Mouse (Mus musculus) limb, embryonic 14.5 days (tissue): ENCODE results near the gene Calml3. TPM values are rescaled to one million over a fixed set of nuclear protein-coding genes. Genes with fewer than 3 reads are reported as not detected.

ENCODE experiments used
- ATAC-seq: fragments of 200-750 bp; cut with Nextera tagmentation; 2 replicates; pipeline ENCODE4 v1.8.0; 2017; ENCODE audit warnings: low read depth, moderate number of reproducible peaks, moderate TSS enrichment; ENCODE audit not compliant: low FRiP score
- DNase-seq: peaks from one replicate; pipeline ENCODE4 v3.0.0-alpha.2; 2015; ENCODE audit warnings: low spot score
- H3K27ac ChIP-seq: fragments of 300-500 bp; sonication (generic); replicated peaks from 2 replicates; pipeline ENCODE4 v1.5.1; 2014; ENCODE audit warnings: low read depth, mild to moderate bottlenecking, low read length, moderate library complexity, mixed read lengths
- H3K27me3 ChIP-seq: fragments of 300-500 bp; sonication (generic); 2 replicates; pipeline ENCODE4 v1.6.1; 2014; ENCODE audit warnings: low read length, mixed read lengths; ENCODE audit not compliant: control insufficient read depth, insufficient read depth
- H3K36me3 ChIP-seq: fragments of 300-500 bp; sonication (generic); 2 replicates; pipeline ENCODE4 v1.6.1; 2014; ENCODE audit warnings: mild to moderate bottlenecking, low read length, moderate library complexity, mixed read lengths; ENCODE audit not compliant: control insufficient read depth, insufficient read depth
- H3K4me1 ChIP-seq: fragments of 300-500 bp; sonication (generic); 2 replicates; pipeline ENCODE4 v1.6.1; 2014; ENCODE audit warnings: antibody characterized with exemption, low read length, mixed read lengths; ENCODE audit not compliant: control insufficient read depth, insufficient read depth
- H3K4me2 ChIP-seq: fragments of 300-500 bp; sonication (generic); replicated peaks from 2 replicates; pipeline ENCODE4 v1.6.1; 2014; ENCODE audit warnings: low read depth, mild to moderate bottlenecking, low read length, moderate library complexity; ENCODE audit not compliant: severe bottlenecking
- H3K4me3 ChIP-seq: fragments of 300-500 bp; sonication (generic); replicated peaks from 2 replicates; pipeline ENCODE4 v1.5.1; 2014; ENCODE audit warnings: low read length
- H3K9ac ChIP-seq: fragments of 300-500 bp; sonication (generic); 2 replicates; pipeline ENCODE4 v1.6.1; 2014; ENCODE audit warnings: mild to moderate bottlenecking, low read depth, low read length, moderate library complexity; ENCODE audit not compliant: severe bottlenecking
- H3K9me3 ChIP-seq: fragments of 300-500 bp; sonication (generic); 2 replicates; pipeline ENCODE4 v1.6.1; 2016; ENCODE audit warnings: low read length; ENCODE audit not compliant: control insufficient read depth
- POLR2A ChIP-seq: fragments of 200-500 bp; IDR thresholded peaks from 2 replicates; pipeline ENCODE4 v1.8.0; 2012; ENCODE audit warnings: inconsistent platforms, mild to moderate bottlenecking, moderate library complexity, borderline replicate concordance; ENCODE audit not compliant: insufficient read depth, insufficient read length; ENCODE audit errors: extremely low read depth
- WGBS: fragments of 180-500 bp; shearing (Covaris S2); extraction: QIAGEN DNeasy Blood & Tissue Kit; methylation state at CpG from one replicate; pipeline ENCODE4 v1.1.7; 2014; 5-methylcytosine and 5-hydroxymethylcytosine counted together
- polyA plus RNA-seq, 2 experiments: library from polyadenylated mRNA; depleted of rRNA in 1 of 2; stranded (reverse) in 1 of 2; unstranded in 1 of 2; fragments of >200 nt; fragmentation: Nextera tagmentation in 1 of 2; extraction: Ambion mirVana in 1 of 2; gene quantifications; 2 replicates each; pipeline versions ENCODE4 v1.2.1 to v1.2.3; 2012 to 2014

Gene Calml3
- polyA plus RNA-seq, 2 experiments: 7.4 to 12.7 TPM

DNA sequence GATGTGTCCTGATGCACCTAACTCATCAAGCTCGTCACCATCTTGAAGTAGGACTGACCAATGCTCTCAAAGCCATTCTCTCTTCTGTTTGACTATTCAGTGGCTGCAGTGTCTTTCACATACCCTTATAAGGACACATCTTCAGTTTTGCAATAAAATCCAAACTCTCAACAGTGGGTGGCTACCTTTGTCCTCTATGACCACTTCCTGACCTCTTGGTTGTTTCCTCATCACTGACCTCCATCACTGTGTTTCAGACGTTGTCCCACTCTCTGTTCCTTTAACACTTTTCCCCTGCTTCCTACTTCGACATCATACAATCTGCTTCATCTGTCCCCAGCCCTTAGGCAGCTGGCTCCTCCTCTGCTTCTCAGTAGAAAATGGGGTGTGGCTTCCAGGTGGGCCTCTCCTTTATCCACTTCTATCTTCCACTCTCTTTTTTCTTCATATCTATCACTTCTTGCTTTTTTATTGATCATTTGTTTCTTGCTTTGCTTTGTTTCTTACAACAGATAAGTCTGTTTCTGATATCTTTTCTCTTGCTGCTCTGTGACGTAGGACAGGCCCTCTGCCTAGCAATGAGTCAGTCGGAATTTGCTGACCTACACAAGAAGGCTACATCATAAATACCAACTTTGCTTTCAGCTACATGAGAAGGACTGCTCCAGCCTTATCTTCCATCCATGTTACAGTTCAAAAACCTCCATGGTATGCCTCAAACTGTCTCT lies 14.1 kb upstream of the Calml3 start:
- no peak for DNase-seq
- H3K27me3 ChIP-seq: no peaks in the 10 kb centered on the region
- no peak overlapping the region for H3K9ac ChIP-seq
- no peaks in the 10 kb centered on the region for H3K36me3 ChIP-seq
- no peak for TF ChIP-seq POLR2A
- H3K9me3 ChIP-seq: no peaks in the 10 kb centered on the region
- 73% methylated on average over 5 of the region's 5 CpGs for WGBS
- H3K4me3 ChIP-seq: no peak overlapping the region
- no peak overlapping the region for H3K27ac ChIP-seq
- H3K4me2 ChIP-seq: no peak overlapping the region
- no peak for ATAC-seq
- no peaks in the 10 kb centered on the region for H3K4me1 ChIP-seq

DNA sequence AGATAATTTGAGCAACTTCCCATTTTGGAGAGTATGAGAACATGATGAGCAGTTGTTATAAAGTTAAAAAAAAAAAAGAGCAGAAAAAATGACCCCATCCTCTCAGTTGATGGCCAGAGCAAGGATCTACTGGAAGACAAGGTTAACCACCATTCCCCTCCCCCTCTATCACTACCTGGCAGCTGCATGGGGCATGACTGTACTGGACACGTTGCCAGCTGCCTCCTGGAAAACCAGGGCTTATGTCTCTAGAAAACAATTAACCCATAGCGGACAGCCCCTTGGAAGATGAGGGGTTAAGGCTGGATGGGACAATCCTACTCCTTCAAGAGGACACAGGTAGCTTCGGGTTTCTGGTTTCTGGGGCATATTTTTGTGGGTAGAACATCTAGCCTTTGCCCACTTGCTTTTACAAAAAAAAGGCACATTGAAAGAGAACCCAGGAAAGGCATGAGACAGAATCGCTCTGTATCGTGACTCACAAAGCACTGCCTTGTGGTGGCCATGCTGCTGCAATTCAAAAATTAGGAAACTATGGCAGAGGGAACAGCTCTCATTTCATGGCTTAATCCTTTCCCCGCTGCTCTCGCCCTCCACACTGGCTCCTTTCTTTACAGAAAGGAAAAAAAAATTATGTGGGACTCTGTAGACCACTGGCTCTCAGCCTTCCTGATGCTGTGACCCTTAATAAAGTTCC lies 3.2 kb upstream of the Calml3 start:
- no peak for TF ChIP-seq POLR2A
- Histone ChIP-seq H3K27me3 (no peaks in the 10 kb centered on the region), H3K4me2 (no peak overlapping the region), H3K36me3 (no peaks in the 10 kb centered on the region), H3K27ac (peak overlapping the region; percentile 70), H3K4me3 (no peak overlapping the region), H3K4me1 (peaks cover 11% of the 10 kb centered on the region; the same call in 1 of the 2 replicates), H3K9me3 (no peaks in the 10 kb centered on the region), H3K9ac (no peak overlapping the region)
- 63% methylated on average over 7 of the region's 7 CpGs for WGBS
- DNase-seq (peak; percentile 29), ATAC-seq (peak; percentile 78; the same call in 1 of the 2 replicates)

DNA sequence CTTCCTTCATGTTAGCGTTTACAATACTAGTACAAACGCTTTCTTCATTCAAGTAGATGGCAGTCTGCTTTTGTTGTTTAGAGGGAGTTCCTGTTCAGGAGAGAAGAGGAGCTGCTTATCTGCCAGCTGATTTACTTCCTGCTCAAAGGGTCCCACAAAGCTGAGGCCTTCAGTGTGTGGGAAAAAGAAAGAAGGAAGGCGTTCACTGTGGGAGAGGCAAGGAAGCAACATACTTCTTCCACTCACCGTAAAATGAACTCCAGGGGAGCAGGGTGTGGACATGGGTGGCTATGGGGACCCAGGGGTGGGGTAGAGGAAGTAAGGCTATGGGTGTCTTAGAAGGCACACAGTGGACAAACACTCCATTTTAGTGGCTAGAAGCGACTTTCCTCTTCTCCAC lies 1.5 kb upstream of the Calml3 start:
- H3K36me3 ChIP-seq: no peaks in the 10 kb centered on the region
- peaks cover 13% of the 10 kb centered on the region; the same call in 1 of the 2 replicates for H3K4me1 ChIP-seq
- no peak overlapping the region for H3K4me3 ChIP-seq
- no peak overlapping the region for H3K9ac ChIP-seq
- H3K27me3 ChIP-seq: no peaks in the 10 kb centered on the region
- ATAC-seq: no peak
- no peak for TF ChIP-seq POLR2A
- 79% methylated on average over 5 of the region's 5 CpGs for WGBS
- no peaks in the 10 kb centered on the region for H3K9me3 ChIP-seq
- no peak overlapping the region for H3K27ac ChIP-seq
- H3K4me2 ChIP-seq: no peak overlapping the region
- DNase-seq: no peak

- no peak for TF ChIP-seq POLR2A
- no peak overlapping the region for H3K9ac ChIP-seq
- H3K36me3 ChIP-seq: no peaks in the 10 kb centered on the region
- H3K4me1 ChIP-seq: peaks cover 13% of the 10 kb centered on the region; the same call in 1 of the 2 replicates
- no peak for DNase-seq
- H3K4me2 ChIP-seq: no peak overlapping the region
- 56% methylated on average over 2 of the region's 2 CpGs for WGBS
- no peaks in the 10 kb centered on the region for H3K27me3 ChIP-seq
- no peak overlapping the region for H3K4me3 ChIP-seq
- no peak overlapping the region for H3K27ac ChIP-seq
- no peaks in the 10 kb centered on the region for H3K9me3 ChIP-seq
- ATAC-seq: no peak
These were observed 1.0 kb upstream of the Calml3 start for GRCm38 (mm10) chr13:3805132-3805531.

- DNase-seq (no peak), ATAC-seq (no peak)
- no peak overlapping the region for H3K27ac ChIP-seq
- no peaks in the 10 kb centered on the region for H3K36me3 ChIP-seq
- 9% methylated on average over 3 of the region's 3 CpGs for WGBS
- no peaks in the 10 kb centered on the region for H3K9me3 ChIP-seq
- no peaks in the 10 kb centered on the region for H3K27me3 ChIP-seq
- H3K4me1 ChIP-seq: peaks cover 15% of the 10 kb centered on the region; the same call in 1 of the 2 replicates
- H3K9ac ChIP-seq: no peak overlapping the region
- H3K4me3 ChIP-seq: no peak overlapping the region
- TF ChIP-seq POLR2A: no peak
- H3K4me2 ChIP-seq: no peak overlapping the region
These were observed 4.7 kb downstream of the Calml3 start for GRCm38 (mm10) chr13:3799386-3799785.
